8 mouse cellular contexts compared by ENCODE assay signal in genomic region chr6:119387801-119388649, GRCm38 (mm10). TPM values are rescaled to one million over a fixed set of nuclear protein-coding genes. Genes with fewer than 3 reads are reported as not detected.
DNase-seq lines count a peak whose midpoint lies in the region; ATAC-seq and TF ChIP-seq lines count a peak whose summit lies in the region.

No protein-coding gene starts in this region.

- peak overlapping the region; percentile 85 for H3K4me2 ChIP-seq in forebrain, embryonic 12.5 days

- H3K4me3 ChIP-seq in forebrain, embryonic 12.5 days (replicated peaks) = peak overlapping the region; percentile 87
- peak overlapping the region; percentile 83 for H3K4me3 ChIP-seq in hindbrain, embryonic 10.5 days
- peak overlapping the region; percentile 85 for H3K4me3 ChIP-seq in midbrain, embryonic 10.5 days

- no peak for TF ChIP-seq CTCF in brain, embryonic 14.5 days (IDR thresholded peaks at IDR 0.05; ENCODE audit: borderline replicate concordance, extremely low read depth, insufficient read depth, insufficient read length)

- TF ChIP-seq POLR2A in brain, embryonic 14.5 days (IDR thresholded peaks at IDR 0.05; ENCODE audit: borderline replicate concordance, extremely low read depth, insufficient read depth, insufficient read length, poor library complexity, severe bottlenecking) = no peak; the same call in 1 of the 2 replicates

- no peaks in the 10 kb centered on the region for H3K9me3 ChIP-seq in forebrain, embryonic 12.5 days
- no peaks in the 10 kb centered on the region for H3K9me3 ChIP-seq in hindbrain, embryonic 10.5 days
- no peaks in the 10 kb centered on the region for H3K9me3 ChIP-seq in midbrain, embryonic 10.5 days (replicated peaks)

- peak overlapping the region; percentile 91 for H3K27ac ChIP-seq in forebrain, embryonic 12.5 days
- peak overlapping the region; percentile 97 for H3K27ac ChIP-seq in hindbrain, embryonic 10.5 days
- peak overlapping the region; percentile 98 for H3K27ac ChIP-seq in midbrain, embryonic 10.5 days (replicated peaks)

- DNase-seq in kidney, adult 11 months = peak; percentile 40
- DNase-seq in kidney, postnatal 4 days = no peak
- DNase-seq in brain, embryonic 14.5 days (ENCODE audit: low read depth) = peak; percentile 64
- peak; percentile 76 for DNase-seq in hindbrain, embryonic 10.5 days (ENCODE audit: low spot score)
- DNase-seq in layer of hippocampus, postnatal 25 days (ENCODE audit: extremely low spot score in 1 of 2, low spot score in 1 of 2) = peak; percentile 17 to 18
- no peak for DNase-seq in midbrain, embryonic 10.5 days (ENCODE audit: low spot score)
- DNase-seq in spleen, postnatal 14 days (ENCODE audit: low spot score in 2 of 2) = peak; percentile 14 to 36

- H3K9ac ChIP-seq in forebrain, embryonic 12.5 days = peak overlapping the region; percentile 92

- 2% methylated on average over 27 of the region's 76 CpGs for WGBS in forebrain, embryonic 12.5 days
- 1% methylated on average over 69 of the region's 76 CpGs for WGBS in hindbrain, embryonic 10.5 days
- 2% methylated on average over 44 of the region's 76 CpGs for WGBS in midbrain, embryonic 10.5 days

- H3K4me1 ChIP-seq in forebrain, embryonic 12.5 days = peaks cover 26% of the 10 kb centered on the region
- H3K4me1 ChIP-seq in hindbrain, embryonic 10.5 days (replicated peaks) = peaks cover 29% of the 10 kb centered on the region
- H3K4me1 ChIP-seq in midbrain, embryonic 10.5 days = peaks cover 28% of the 10 kb centered on the region

- peak; percentile 87 for ATAC-seq in forebrain, embryonic 12.5 days (ENCODE audit: low FRiP score)

- peaks cover 3% of the 10 kb centered on the region; the same call in 1 of the 2 replicates for H3K36me3 ChIP-seq in forebrain, embryonic 12.5 days (replicated peaks)
- 0 out of 2 replicates have a peak, but pooled peaks cover 11% of the 10 kb centered on the region for H3K36me3 ChIP-seq in hindbrain, embryonic 10.5 days
- peaks cover 18% of the 10 kb centered on the region for H3K36me3 ChIP-seq in midbrain, embryonic 10.5 days

- no peaks in the 10 kb centered on the region for H3K27me3 ChIP-seq in forebrain, embryonic 12.5 days
- no peaks in the 10 kb centered on the region for H3K27me3 ChIP-seq in hindbrain, embryonic 10.5 days (ENCODE audit: insufficient read depth, poor library complexity, severe bottlenecking)
- H3K27me3 ChIP-seq in midbrain, embryonic 10.5 days (ENCODE audit: low read depth, poor library complexity, severe bottlenecking) = no peaks in the 10 kb centered on the region

RNA-seq across cellular contexts. Expression of gene Adipor2, which starts 29.5 kb away (rescaled TPM):
- 44.4 and 45.4 TPM in 2 replicates for polyA plus RNA-seq in brain, embryonic 14.5 days (2012; rRNA removed)
- 31.5 and 35.1 TPM in 2 replicates for polyA plus RNA-seq in forebrain, embryonic 12.5 days (2016; fragmentation: Nextera tagmentation; extraction: Ambion mirVana)
- 28.2 and 36.7 TPM in 2 replicates for polyA plus RNA-seq in hindbrain, embryonic 10.5 days (2016; fragmentation: Nextera tagmentation; extraction: Ambion mirVana)
- total RNA-seq in layer of hippocampus, postnatal 25 days (2021) = 10 to 100 TPM; 31.3 to 40.9 TPM
- 36.9 and 37.1 TPM in 2 replicates for polyA plus RNA-seq in midbrain, embryonic 10.5 days (2016; fragmentation: Nextera tagmentation; extraction: Ambion mirVana)

RNA-seq across cellular contexts. Expression of gene Lrtm2, which starts 57.5 kb away (rescaled TPM):
- polyA plus RNA-seq in brain, embryonic 14.5 days (2012; rRNA removed) = 9.6 and 12.9 TPM in 2 replicates
- polyA plus RNA-seq in forebrain, embryonic 12.5 days (2016; fragmentation: Nextera tagmentation; extraction: Ambion mirVana) = 0.68 and 0.70 TPM in 2 replicates
- 0.12 and 0.16 TPM in 2 replicates for polyA plus RNA-seq in hindbrain, embryonic 10.5 days (2016; fragmentation: Nextera tagmentation; extraction: Ambion mirVana)
- 10 to 100 TPM; 35.6 to 37.4 TPM for total RNA-seq in layer of hippocampus, postnatal 25 days (2021)
- polyA plus RNA-seq in midbrain, embryonic 10.5 days (2016; fragmentation: Nextera tagmentation; extraction: Ambion mirVana) = 0.25 and 0.26 TPM in 2 replicates

Comparison
In these comparisons a context has a peak if more than half of its experiments do, and no peak if none do; other contexts are left out.
1. DNase-seq: peak in kidney, adult 11 months (single experiment), brain, embryonic 14.5 days (single experiment), hindbrain, embryonic 10.5 days (single experiment), layer of hippocampus, postnatal 25 days (2 of 2) and spleen, postnatal 14 days (2 of 2); none in kidney, postnatal 4 days (0 of 2) and midbrain, embryonic 10.5 days (single experiment).
2. Peak in every context shown above with its lines, with median percentiles within 50 percentile points of each other: H3K27ac ChIP-seq and H3K4me3 ChIP-seq.